Mouse (Mus musculus): ENCODE measurements around the gene Rmdn2. TPM values are rescaled to one million over a fixed set of nuclear protein-coding genes. Genes with fewer than 3 reads are reported as not detected.

Gene Rmdn2
- polyA plus RNA-seq, 1 experiment: 1.9 TPM

- WGBS: 87% methylated on average over 9 of the region's 9 CpGs
- H3K27me3 ChIP-seq (replicated peaks; ENCODE audit: control insufficient read depth, insufficient read depth, low read length): no peaks in the 10 kb centered on the region
- no peaks in the 10 kb centered on the region for H3K4me1 ChIP-seq (ENCODE audit: control insufficient read depth, insufficient read depth, low read length)
- H3K4me3 ChIP-seq (ENCODE audit: insufficient read depth, low read depth, low read length): no peak overlapping the region
- H3K27ac ChIP-seq (ENCODE audit: insufficient read depth, low read depth, low read length): no peak overlapping the region
- H3K36me3 ChIP-seq (ENCODE audit: control insufficient read depth, insufficient read depth, low read length): no peaks in the 10 kb centered on the region
- TF ChIP-seq CTCF (conservative IDR thresholded peaks at IDR 0.05; ENCODE audit: insufficient read depth, insufficient read length, low read depth, low read length): no peak
- TF ChIP-seq POLR2A (IDR thresholded peaks at IDR 0.05; ENCODE audit: low read depth, low read length): no peak
- DNase-seq: no peak
Observed at GRCm38 (mm10) chr17:79661848-79662247, 50.2 kb downstream of the Rmdn2 start.

DNA sequence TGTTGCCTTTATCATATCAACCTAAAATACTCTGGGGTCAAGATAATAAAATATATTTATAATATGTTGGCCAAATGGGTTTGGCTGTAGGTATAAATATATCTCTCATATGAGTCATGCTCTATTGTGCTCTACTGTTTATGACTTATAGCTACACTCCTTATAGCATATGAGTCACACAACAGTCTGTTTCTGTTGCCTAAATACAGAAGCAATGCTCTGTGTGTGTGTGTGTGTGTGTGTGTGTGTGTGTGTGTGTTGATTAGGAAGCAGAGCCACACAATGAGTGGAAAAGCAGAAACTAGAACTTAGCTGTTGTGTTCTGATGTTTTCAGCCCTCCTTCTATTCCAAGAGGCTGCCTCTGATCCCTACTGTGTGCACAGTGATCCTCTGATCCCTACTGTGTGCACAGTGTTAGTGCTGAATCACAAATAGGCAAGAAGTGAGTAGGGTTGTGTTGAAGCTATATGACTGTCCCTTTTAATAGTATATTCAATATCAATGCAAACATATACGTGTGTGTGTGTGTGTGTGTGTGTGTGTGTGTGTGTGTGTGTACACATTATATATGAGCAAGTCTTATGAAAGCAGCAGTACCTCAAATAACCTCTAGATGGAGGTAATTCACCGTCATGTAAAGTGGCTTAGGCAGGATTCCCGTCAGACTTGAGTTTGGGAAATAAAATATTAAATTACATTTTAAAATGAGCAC lies 51.9 kb downstream of the Rmdn2 start:
- Histone ChIP-seq H3K27me3 (replicated peaks; ENCODE audit: control insufficient read depth, insufficient read depth, low read length) (no peaks in the 10 kb centered on the region), H3K36me3 (ENCODE audit: control insufficient read depth, insufficient read depth, low read length) (no peaks in the 10 kb centered on the region), H3K27ac (ENCODE audit: insufficient read depth, low read depth, low read length) (no peak overlapping the region), H3K4me3 (ENCODE audit: insufficient read depth, low read depth, low read length) (no peak overlapping the region), H3K4me1 (ENCODE audit: control insufficient read depth, insufficient read depth, low read length) (no peaks in the 10 kb centered on the region)
- WGBS: 23% methylated on average over 3 of the region's 3 CpGs
- no peak for TF ChIP-seq POLR2A (IDR thresholded peaks at IDR 0.05; ENCODE audit: low read depth, low read length)
- TF ChIP-seq CTCF (conservative IDR thresholded peaks at IDR 0.05; ENCODE audit: insufficient read depth, insufficient read length, low read depth, low read length): no peak
- DNase-seq: peak; percentile 46

DNA sequence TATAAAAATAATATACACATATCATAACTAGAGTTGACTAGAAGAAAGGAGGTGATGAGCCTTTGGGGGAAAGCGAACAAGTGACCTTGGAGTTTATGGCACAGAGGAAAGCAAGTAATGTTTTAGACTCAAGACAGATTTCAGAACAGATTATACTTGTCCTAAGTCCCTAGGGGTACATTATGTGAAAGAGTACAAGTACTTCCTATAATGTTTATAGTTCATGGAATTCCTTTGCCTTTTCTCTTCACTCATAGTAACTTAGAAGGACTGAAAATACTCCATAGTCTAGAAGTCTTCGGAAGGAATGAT lies 52.4 kb downstream of the Rmdn2 start:
- WGBS: 83% methylated on average over 2 of the region's 2 CpGs
- Histone ChIP-seq H3K36me3 (ENCODE audit: control insufficient read depth, insufficient read depth, low read length) (no peaks in the 10 kb centered on the region), H3K27me3 (replicated peaks; ENCODE audit: control insufficient read depth, insufficient read depth, low read length) (no peaks in the 10 kb centered on the region), H3K4me1 (ENCODE audit: control insufficient read depth, insufficient read depth, low read length) (no peaks in the 10 kb centered on the region), H3K4me3 (ENCODE audit: insufficient read depth, low read depth, low read length) (no peak overlapping the region), H3K27ac (ENCODE audit: insufficient read depth, low read depth, low read length) (no peak overlapping the region)
- DNase-seq: no peak
- TF ChIP-seq POLR2A (IDR thresholded peaks at IDR 0.05; ENCODE audit: low read depth, low read length): no peak
- TF ChIP-seq CTCF (conservative IDR thresholded peaks at IDR 0.05; ENCODE audit: insufficient read depth, insufficient read length, low read depth, low read length): no peak

GRCm38 (mm10) chr17:79670837-79671236 lies 59.2 kb downstream of the Rmdn2 start:
- Histone ChIP-seq H3K36me3 (ENCODE audit: control insufficient read depth, insufficient read depth, low read length) (no peaks in the 10 kb centered on the region), H3K4me3 (ENCODE audit: insufficient read depth, low read depth, low read length) (no peak overlapping the region), H3K4me1 (ENCODE audit: control insufficient read depth, insufficient read depth, low read length) (no peaks in the 10 kb centered on the region), H3K27ac (ENCODE audit: insufficient read depth, low read depth, low read length) (no peak overlapping the region), H3K27me3 (replicated peaks; ENCODE audit: control insufficient read depth, insufficient read depth, low read length) (no peaks in the 10 kb centered on the region)
- no peak for DNase-seq
- TF ChIP-seq POLR2A (IDR thresholded peaks at IDR 0.05; ENCODE audit: low read depth, low read length) (no peak), CTCF (conservative IDR thresholded peaks at IDR 0.05; ENCODE audit: insufficient read depth, insufficient read length, low read depth, low read length) (no peak)
- 81% methylated on average over 2 of the region's 2 CpGs for WGBS

DNA sequence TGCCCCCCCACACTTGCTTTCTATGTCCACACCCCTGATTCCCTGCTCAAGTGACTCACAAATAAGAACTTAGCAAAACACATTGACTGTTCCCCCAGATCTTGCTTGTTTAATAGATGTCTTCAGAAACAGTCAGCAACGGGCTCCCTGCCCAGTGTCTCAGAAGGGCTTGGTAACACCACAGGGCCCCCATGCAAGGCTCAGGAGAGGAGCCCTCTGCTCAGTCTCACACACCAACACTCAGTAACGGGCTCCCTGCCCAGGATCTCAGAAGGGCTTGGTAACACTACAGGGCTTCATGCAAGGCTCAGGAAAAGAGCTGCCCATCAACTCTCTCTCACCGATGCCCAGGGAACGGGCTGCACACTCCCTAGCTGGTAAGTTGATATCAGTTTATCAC lies 83.4 kb downstream of the Rmdn2 start:
- H3K36me3 ChIP-seq (ENCODE audit: control insufficient read depth, insufficient read depth, low read length): no peaks in the 10 kb centered on the region
- H3K27me3 ChIP-seq (replicated peaks; ENCODE audit: control insufficient read depth, insufficient read depth, low read length): no peaks in the 10 kb centered on the region
- TF ChIP-seq POLR2A (IDR thresholded peaks at IDR 0.05; ENCODE audit: low read depth, low read length) (no peak), CTCF (conservative IDR thresholded peaks at IDR 0.05; ENCODE audit: insufficient read depth, insufficient read length, low read depth, low read length) (no peak)
- no peak overlapping the region for H3K4me3 ChIP-seq (ENCODE audit: insufficient read depth, low read depth, low read length)
- H3K27ac ChIP-seq (ENCODE audit: insufficient read depth, low read depth, low read length): no peak overlapping the region
- WGBS: 80% methylated on average over 4 of the region's 4 CpGs
- H3K4me1 ChIP-seq (ENCODE audit: control insufficient read depth, insufficient read depth, low read length): no peaks in the 10 kb centered on the region
- no peak for DNase-seq

DNA sequence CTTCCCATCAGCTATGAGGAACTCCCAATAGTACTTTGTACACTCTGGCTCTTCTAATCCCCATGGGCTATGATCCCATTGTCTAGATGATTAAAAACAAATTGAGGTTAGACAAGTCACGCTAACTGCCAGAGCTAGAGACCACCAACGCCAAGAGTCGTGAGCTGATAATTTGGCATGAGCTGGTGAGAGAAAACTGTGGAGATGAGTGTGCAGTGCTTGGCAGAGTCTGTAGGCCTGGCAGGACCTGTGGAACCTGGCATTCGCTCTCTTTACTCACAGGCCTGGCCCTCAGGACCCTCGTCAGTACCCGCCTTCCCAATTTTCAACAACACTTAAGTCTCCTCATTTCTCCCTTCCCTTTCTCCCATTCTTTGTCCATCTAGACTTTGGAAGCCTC lies 83.9 kb downstream of the Rmdn2 start:
- whole genome bisulfite sequencing: 96% methylated on average over 6 of the region's 6 CpGs
- Histone ChIP-seq H3K36me3 (ENCODE audit: control insufficient read depth, insufficient read depth, low read length) (no peaks in the 10 kb centered on the region), H3K4me1 (ENCODE audit: control insufficient read depth, insufficient read depth, low read length) (no peaks in the 10 kb centered on the region), H3K4me3 (ENCODE audit: insufficient read depth, low read depth, low read length) (no peak overlapping the region), H3K27ac (ENCODE audit: insufficient read depth, low read depth, low read length) (no peak overlapping the region), H3K27me3 (replicated peaks; ENCODE audit: control insufficient read depth, insufficient read depth, low read length) (no peaks in the 10 kb centered on the region)
- TF ChIP-seq POLR2A (IDR thresholded peaks at IDR 0.05; ENCODE audit: low read depth, low read length) (no peak), CTCF (conservative IDR thresholded peaks at IDR 0.05; ENCODE audit: insufficient read depth, insufficient read length, low read depth, low read length) (no peak)
- no peak for DNase-seq

DNA sequence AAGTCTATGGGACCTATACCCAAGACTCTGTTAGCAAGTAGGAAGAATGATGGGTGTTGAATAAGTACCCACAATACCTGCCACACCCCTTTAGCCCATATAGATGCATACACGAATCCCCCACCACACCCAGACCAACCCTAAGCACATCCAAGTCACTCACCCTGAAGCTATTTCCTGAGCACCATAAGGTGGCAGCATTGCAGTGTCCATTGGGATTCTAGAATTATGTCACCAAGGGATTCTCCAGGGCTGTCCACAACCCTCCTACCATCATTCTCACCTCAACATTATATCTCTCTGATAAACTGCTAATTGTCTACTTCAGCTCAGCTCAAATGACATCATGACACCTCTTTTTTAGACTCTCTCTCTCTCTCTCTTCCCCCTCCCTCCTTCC lies 87.5 kb downstream of the Rmdn2 start:
- TF ChIP-seq POLR2A (IDR thresholded peaks at IDR 0.05; ENCODE audit: low read depth, low read length) (no peak), CTCF (conservative IDR thresholded peaks at IDR 0.05; ENCODE audit: insufficient read depth, insufficient read length, low read depth, low read length) (peak; percentile 63)
- 29% methylated on average over 1 of the region's 1 CpGs for WGBS

More for the DNA sequence above, 87.5 kb downstream of the Rmdn2 start:
- H3K27me3 ChIP-seq (replicated peaks; ENCODE audit: control insufficient read depth, insufficient read depth, low read length): no peaks in the 10 kb centered on the region
- H3K4me3 ChIP-seq (ENCODE audit: insufficient read depth, low read depth, low read length): no peak overlapping the region
- H3K4me1 ChIP-seq (ENCODE audit: control insufficient read depth, insufficient read depth, low read length): no peaks in the 10 kb centered on the region
- no peaks in the 10 kb centered on the region for H3K36me3 ChIP-seq (ENCODE audit: control insufficient read depth, insufficient read depth, low read length)
- peak; percentile 52 for DNase-seq
- no peak overlapping the region for H3K27ac ChIP-seq (ENCODE audit: insufficient read depth, low read depth, low read length)
